Mouse (Mus musculus) C2C12 (cell line): ENCODE measurements at regions not wholly inside any gene's neighbourhood (a gene's known extent, or its start where the extent isn't known, plus 50 kb on each side); places are given as distances from the start of the nearest gene placed in this dataset.

Experiments used
- H3K27me3 ChIP-seq: one replicate; pipeline ENCODE4 v1.6.1; 2011; ENCODE audit not compliant: control insufficient read depth, insufficient read depth, insufficient read length
- H3K36me3 ChIP-seq: one replicate; pipeline ENCODE4 v1.6.1; 2011; ENCODE audit not compliant: control insufficient read depth, insufficient read depth
- H3K4me3 ChIP-seq: one replicate; pipeline ENCODE4 v1.5.1; 2011; ENCODE audit warnings: mild to moderate bottlenecking, control low read depth; ENCODE audit not compliant: poor library complexity, insufficient read depth, severe bottlenecking
- H3K79me2 ChIP-seq: one replicate; pipeline ENCODE4 v1.6.1; 2011; ENCODE audit not compliant: control insufficient read depth, insufficient read depth
- H3K79me3 ChIP-seq: one replicate; pipeline ENCODE4 v1.6.1; 2011; ENCODE audit warnings: low read depth, control low read depth
- H3ac ChIP-seq: one replicate; pipeline ENCODE3; 2011; ENCODE audit warnings: low read depth; ENCODE audit not compliant: control insufficient read depth, insufficient read length
- CEBPB ChIP-seq: IDR thresholded peaks from one replicate; pipeline ENCODE4 v1.6.1; 2011; ENCODE audit warnings: low read depth, mild to moderate bottlenecking, control low read depth, moderate library complexity
- CTCF ChIP-seq: IDR thresholded peaks from one replicate; pipeline ENCODE4 v1.5.1; 2011; ENCODE audit not compliant: control insufficient read depth, insufficient read depth, insufficient read length
- FOSL1 ChIP-seq: IDR thresholded peaks from one replicate; pipeline ENCODE4 v1.8.0; 2011; ENCODE audit warnings: mild to moderate bottlenecking, low read length; ENCODE audit not compliant: poor library complexity, insufficient read depth, severe bottlenecking
- MAX ChIP-seq: IDR thresholded peaks from one replicate; pipeline ENCODE4 v1.6.1; 2011; ENCODE audit warnings: mild to moderate bottlenecking, control low read depth
- MYOD1 ChIP-seq: IDR thresholded peaks from one replicate; pipeline ENCODE4 v1.6.1; 2011; ENCODE audit warnings: low read depth; ENCODE audit not compliant: control insufficient read depth, insufficient read length
- MYOG ChIP-seq: IDR thresholded peaks from one replicate; pipeline ENCODE4 v1.6.1; 2011; ENCODE audit not compliant: control insufficient read depth, insufficient read length; ENCODE audit errors: extremely low read depth
- USF1 ChIP-seq: IDR thresholded peaks from one replicate; pipeline ENCODE4 v1.6.1; 2011; ENCODE audit warnings: low read depth, mild to moderate bottlenecking, control low read depth, moderate library complexity

DNA sequence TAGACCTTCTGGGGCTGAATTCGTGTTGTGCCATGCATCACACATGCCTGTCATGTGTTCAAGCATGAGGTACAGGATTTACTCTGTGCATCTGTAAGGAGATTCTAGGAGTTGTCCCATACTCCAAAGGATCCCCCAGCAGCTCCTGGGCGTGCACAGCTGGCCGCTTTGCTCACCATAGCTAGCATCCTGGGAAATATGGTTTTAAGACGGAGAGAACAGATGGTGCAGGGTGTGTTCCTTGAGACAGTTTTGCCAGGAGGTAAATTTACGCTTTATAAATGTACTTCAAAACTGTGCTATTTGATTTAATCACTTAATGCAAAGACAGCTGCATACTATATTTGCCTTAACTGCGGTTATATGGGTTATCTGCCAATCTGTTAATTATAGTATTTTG, 220.6 kb downstream of the Mpdz start:
- Histone ChIP-seq H3K4me3 (no peak overlapping the region), H3K36me3 (no peaks in the 10 kb centered on the region), H3ac (no peak overlapping the region), H3K79me2 (no peaks in the 10 kb centered on the region), H3K27me3 (no peaks in the 10 kb centered on the region), H3K79me3 (no peaks in the 10 kb centered on the region)
- no peak for TF ChIP-seq MYOG
- TF ChIP-seq CEBPB, result no peak
- TF ChIP-seq MYOD1, result no peak
- no peak for TF ChIP-seq CTCF
- no peak for TF ChIP-seq USF1
- TF ChIP-seq MAX, result no peak
- TF ChIP-seq FOSL1, result no peak

DNA sequence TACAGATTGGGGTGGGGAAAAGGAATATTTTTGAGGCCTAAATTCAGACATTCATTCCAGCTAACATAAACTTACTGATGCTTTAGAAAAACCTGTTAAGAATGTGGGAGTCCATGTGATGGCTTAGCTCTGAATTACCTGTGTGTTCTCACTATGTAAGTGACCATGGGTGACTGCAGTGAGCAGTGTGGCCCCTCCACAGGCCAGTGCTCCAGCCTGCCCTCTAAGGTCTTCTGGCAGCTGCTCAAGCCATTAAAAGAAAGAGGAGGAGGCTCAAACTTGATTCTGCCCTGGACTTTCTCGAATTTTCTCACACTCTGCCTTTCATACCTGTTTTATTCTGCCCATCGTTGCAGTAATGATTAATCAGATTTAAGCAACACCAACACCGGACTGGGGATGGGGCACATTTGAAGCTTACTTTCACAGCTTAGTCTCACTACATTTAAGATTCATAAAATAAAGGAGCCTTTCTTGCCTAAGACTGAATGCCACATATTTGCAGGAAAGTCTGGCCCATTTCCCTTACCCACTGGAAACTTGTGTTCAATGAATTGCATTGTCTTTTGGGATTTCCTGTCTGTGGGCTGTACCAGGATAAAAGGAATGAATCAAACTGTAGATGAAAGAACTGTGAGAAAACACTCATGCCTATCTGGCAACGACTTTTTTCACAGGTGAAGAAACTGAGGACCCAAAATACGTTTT, 220.0 kb downstream of the Mpdz start:
- H3K27me3 ChIP-seq, result no peaks in the 10 kb centered on the region
- no peaks in the 10 kb centered on the region for H3K79me3 ChIP-seq
- TF ChIP-seq MYOD1, result no peak
- no peak for TF ChIP-seq CTCF
- TF ChIP-seq FOSL1, result no peak
- TF ChIP-seq CEBPB, result no peak
- no peak for TF ChIP-seq USF1
- TF ChIP-seq MAX, result no peak
- TF ChIP-seq MYOG, result no peak
- H3K79me2 ChIP-seq, result no peaks in the 10 kb centered on the region
- no peaks in the 10 kb centered on the region for H3K36me3 ChIP-seq
- H3K4me3 ChIP-seq, result no peak overlapping the region
- H3ac ChIP-seq, result no peak overlapping the region
